Mouse (Mus musculus) liver (tissue): Measurements from ENCODE around the gene Arhgef7.

Source experiments
- DNase-seq: peaks from one replicate; pipeline ENCODE4 v3.0.0-alpha.2; 2020; ENCODE audit warnings: mixed read lengths

Arhgef7 gene

GRCm38 (mm10) chr8:11770001-11770400 lies 42.5 kb downstream of the Arhgef7 start:
- DNase-seq: no peak

GRCm38 (mm10) chr8:11770521-11771080 lies 43.1 kb downstream of the Arhgef7 start:
- DNase-seq: no peak

- DNase-seq: no peak
Observed at GRCm38 (mm10) chr8:11771608-11772007, 44.1 kb downstream of the Arhgef7 start.

- no peak for DNase-seq
Observed at GRCm38 (mm10) chr8:11774195-11775076, 46.9 kb downstream of the Arhgef7 start.

GRCm38 (mm10) chr8:11775889-11776288 lies 48.4 kb downstream of the Arhgef7 start:
- DNase-seq: peak; percentile 56

GRCm38 (mm10) chr8:11776451-11777180 lies 49.1 kb downstream of the Arhgef7 start:
- no peak for DNase-seq

- DNase-seq: no peak
Observed at GRCm38 (mm10) chr8:11777201-11777600, 49.7 kb downstream of the Arhgef7 start.

- DNase-seq: no peak
Observed at GRCm38 (mm10) chr8:11778646-11779433, 51.3 kb downstream of the Arhgef7 start.

- no peak for DNase-seq
Observed at GRCm38 (mm10) chr8:11779844-11780634, 52.5 kb downstream of the Arhgef7 start.

- no peak for DNase-seq
Observed at GRCm38 (mm10) chr8:11780641-11781040, 53.1 kb downstream of the Arhgef7 start.

- no peak for DNase-seq
Observed at GRCm38 (mm10) chr8:11782607-11783006, 55.1 kb downstream of the Arhgef7 start.

GRCm38 (mm10) chr8:11783861-11784594 lies 56.5 kb downstream of the Arhgef7 start:
- no peak for DNase-seq

- DNase-seq: no peak
Observed at GRCm38 (mm10) chr8:11785121-11785520, 57.6 kb downstream of the Arhgef7 start.

GRCm38 (mm10) chr8:11785539-11786046 lies 58.1 kb downstream of the Arhgef7 start:
- no peak for DNase-seq

- no peak for DNase-seq
Observed at GRCm38 (mm10) chr8:11788252-11788651, 60.7 kb downstream of the Arhgef7 start.

- no peak for DNase-seq
Observed at GRCm38 (mm10) chr8:11789168-11789567, 61.6 kb downstream of the Arhgef7 start.

GRCm38 (mm10) chr8:11794956-11795355 lies 67.4 kb downstream of the Arhgef7 start:
- no peak for DNase-seq

- no peak for DNase-seq
Observed at GRCm38 (mm10) chr8:11797128-11797527, 69.6 kb downstream of the Arhgef7 start.

GRCm38 (mm10) chr8:11797729-11798479 lies 70.4 kb downstream of the Arhgef7 start:
- DNase-seq: no peak

GRCm38 (mm10) chr8:11798480-11798867 lies 71.0 kb downstream of the Arhgef7 start:
- DNase-seq: no peak
